Mouse (Mus musculus) heart, adult 2 months (tissue): ENCODE measurements at regions not wholly inside any gene's neighbourhood (a gene's known extent, or its start where the extent isn't known, plus 50 kb on each side); places are given as distances from the start of the nearest gene placed in this dataset.

Experiments
- CTCF ChIP-seq: fragments of 200-600 bp; IDR thresholded peaks from 2 replicates; pipeline ENCODE4 v1.8.1; 2022; ENCODE audit warnings: antibody characterized with exemption, mild to moderate bottlenecking, moderate library complexity
- POLR2A ChIP-seq: fragments of 200-500 bp; IDR thresholded peaks from 2 replicates; pipeline ENCODE4 v1.6.1; 2011; ENCODE audit warnings: mild to moderate bottlenecking, low read depth, low read length, control low read depth; ENCODE audit not compliant: insufficient read depth

GRCm38 (mm10) chr1:128724433-128725091 is 132.5 kb upstream of the Cxcr4 start:
- TF ChIP-seq POLR2A (no peak), CTCF (no peak)
